Mouse (Mus musculus) midbrain, embryonic 16.5 days (tissue): ENCODE results near the gene Sh3kbp1. TPM values are rescaled to one million over a fixed set of nuclear protein-coding genes. Genes with fewer than 3 reads are reported as not detected.

Experiments used
- ATAC-seq: fragments of 200-750 bp; cut with Nextera tagmentation; 2 replicates; pipeline ENCODE4 v1.8.0; 2017; ENCODE audit warnings: moderate TSS enrichment
- H3K27ac ChIP-seq: fragments of 300-500 bp; sonication (generic); 2 replicates; pipeline ENCODE4 v1.5.1; 2014; ENCODE audit warnings: mild to moderate bottlenecking, low read length, mixed read lengths
- H3K27me3 ChIP-seq: fragments of 300-500 bp; sonication (generic); 2 replicates; pipeline ENCODE4 v1.6.1; 2014; ENCODE audit warnings: low read depth, low read length, mixed read lengths; ENCODE audit not compliant: control insufficient read depth, insufficient read depth
- H3K36me3 ChIP-seq: fragments of 300-500 bp; sonication (generic); 2 replicates; pipeline ENCODE4 v1.6.1; 2014; ENCODE audit warnings: mild to moderate bottlenecking, low read length, moderate library complexity, mixed read lengths; ENCODE audit not compliant: control insufficient read depth, insufficient read depth
- H3K4me1 ChIP-seq: fragments of 300-500 bp; sonication (generic); 2 replicates; pipeline ENCODE4 v1.6.1; 2014; ENCODE audit warnings: mild to moderate bottlenecking, low read length, mixed read lengths; ENCODE audit not compliant: control insufficient read depth, insufficient read depth
- H3K4me2 ChIP-seq: fragments of 300-500 bp; sonication (generic); 2 replicates; pipeline ENCODE4 v1.6.1; 2014; ENCODE audit warnings: mild to moderate bottlenecking, low read length, mixed read lengths
- H3K4me3 ChIP-seq: fragments of 300-500 bp; sonication (generic); 2 replicates; pipeline ENCODE4 v1.5.1; 2014; ENCODE audit warnings: low read depth, mild to moderate bottlenecking, low read length, moderate library complexity, mixed read lengths
- H3K9ac ChIP-seq: fragments of 300-500 bp; sonication (generic); 2 replicates; pipeline ENCODE4 v1.6.1; 2014; ENCODE audit warnings: low read depth, low read length, mixed read lengths
- H3K9me3 ChIP-seq: fragments of 300-500 bp; sonication (generic); replicated peaks from 2 replicates; pipeline ENCODE4 v1.6.1; 2014; ENCODE audit warnings: mild to moderate bottlenecking, low read length, mixed read lengths; ENCODE audit not compliant: control insufficient read depth, poor library complexity, severe bottlenecking
- WGBS: fragments of 180-500 bp; shearing (Covaris S2); extraction: QIAGEN DNeasy Blood & Tissue Kit; methylation state at CpG from one replicate; pipeline ENCODE4 v1.1.7; 2014; 5-methylcytosine and 5-hydroxymethylcytosine counted together
- polyA plus RNA-seq: library from polyadenylated mRNA; unstranded; fragments of >200 nt; fragmentation: Nextera tagmentation; extraction: Ambion mirVana; gene quantifications from 2 replicates; pipeline ENCODE4 v1.2.1, GENCODE M21; 2015

The Sh3kbp1 gene
- polyA plus RNA-seq, 1 experiment from 2014 or later, result 46.3 TPM

GRCm38 (mm10) chrX:159671388-159671787, 44.3 kb downstream of the Sh3kbp1 start:
- Histone ChIP-seq H3K27me3 (no peaks in the 10 kb centered on the region), H3K9me3 (no peaks in the 10 kb centered on the region), H3K4me1 (no peaks in the 10 kb centered on the region), H3K4me3 (no peak overlapping the region), H3K4me2 (no peak overlapping the region), H3K27ac (no peak overlapping the region), H3K36me3 (no peaks in the 10 kb centered on the region), H3K9ac (no peak overlapping the region)
- no peak for ATAC-seq
- WGBS, result 85% methylated on average over 7 of the region's 7 CpGs

- 46% methylated on average over 2 of the region's 2 CpGs for WGBS
- H3K9me3 ChIP-seq, result no peaks in the 10 kb centered on the region
These were observed 45.4 kb downstream of the Sh3kbp1 start for GRCm38 (mm10) chrX:159672466-159672865.

GRCm38 (mm10) chrX:159676242-159676641, 49.2 kb downstream of the Sh3kbp1 start:
- no peaks in the 10 kb centered on the region for H3K9me3 ChIP-seq
- no peak overlapping the region for H3K9ac ChIP-seq
- no peak for ATAC-seq
- H3K27ac ChIP-seq, result no peak overlapping the region
- H3K4me3 ChIP-seq, result no peak overlapping the region
- H3K36me3 ChIP-seq, result no peaks in the 10 kb centered on the region
- 29% methylated on average over 2 of the region's 2 CpGs for WGBS
- no peak overlapping the region for H3K4me2 ChIP-seq
- no peaks in the 10 kb centered on the region for H3K4me1 ChIP-seq
- no peaks in the 10 kb centered on the region for H3K27me3 ChIP-seq

More at GRCm38 (mm10) chrX:159672466-159672865, 45.4 kb downstream of the Sh3kbp1 start:
- Histone ChIP-seq H3K27me3 (no peaks in the 10 kb centered on the region), H3K4me2 (no peak overlapping the region), H3K36me3 (no peaks in the 10 kb centered on the region), H3K4me3 (no peak overlapping the region), H3K4me1 (no peaks in the 10 kb centered on the region), H3K9ac (no peak overlapping the region), H3K27ac (no peak overlapping the region)
- no peak for ATAC-seq

- Histone ChIP-seq H3K36me3 (no peaks in the 10 kb centered on the region), H3K9ac (no peak overlapping the region), H3K4me3 (no peak overlapping the region), H3K4me2 (no peak overlapping the region), H3K27ac (no peak overlapping the region), H3K9me3 (no peaks in the 10 kb centered on the region), H3K27me3 (no peaks in the 10 kb centered on the region), H3K4me1 (no peaks in the 10 kb centered on the region)
- 80% methylated on average over 4 of the region's 4 CpGs for WGBS
- ATAC-seq, result no peak
These were observed 50.7 kb downstream of the Sh3kbp1 start for GRCm38 (mm10) chrX:159677585-159678319.

GRCm38 (mm10) chrX:159678320-159678835, 51.3 kb downstream of the Sh3kbp1 start:
- Histone ChIP-seq H3K4me1 (no peaks in the 10 kb centered on the region), H3K9ac (no peak overlapping the region), H3K27ac (no peak overlapping the region), H3K9me3 (no peaks in the 10 kb centered on the region), H3K4me3 (no peak overlapping the region), H3K36me3 (no peaks in the 10 kb centered on the region), H3K27me3 (no peaks in the 10 kb centered on the region), H3K4me2 (no peak overlapping the region)
- ATAC-seq, result no peak
- 88% methylated on average over 5 of the region's 5 CpGs for WGBS

- WGBS, result 56% methylated on average over 1 of the region's 1 CpGs
- H3K9me3 ChIP-seq, result no peaks in the 10 kb centered on the region
- H3K27ac ChIP-seq, result no peak overlapping the region
- H3K9ac ChIP-seq, result no peak overlapping the region
- H3K36me3 ChIP-seq, result no peaks in the 10 kb centered on the region
- no peaks in the 10 kb centered on the region for H3K27me3 ChIP-seq
- no peak for ATAC-seq
- no peaks in the 10 kb centered on the region for H3K4me1 ChIP-seq
- no peak overlapping the region for H3K4me2 ChIP-seq
- no peak overlapping the region for H3K4me3 ChIP-seq
These were observed 58.4 kb downstream of the Sh3kbp1 start for GRCm38 (mm10) chrX:159685521-159685920.

- H3K36me3 ChIP-seq, result no peaks in the 10 kb centered on the region
- no peaks in the 10 kb centered on the region for H3K9me3 ChIP-seq
- no peak overlapping the region for H3K4me3 ChIP-seq
- H3K4me2 ChIP-seq, result no peak overlapping the region
- no peak overlapping the region for H3K9ac ChIP-seq
- no peak overlapping the region for H3K27ac ChIP-seq
- no peaks in the 10 kb centered on the region for H3K4me1 ChIP-seq
- no peak for ATAC-seq
- H3K27me3 ChIP-seq, result no peaks in the 10 kb centered on the region
- WGBS, result 81% methylated on average over 4 of the region's 4 CpGs
These were observed 59.8 kb downstream of the Sh3kbp1 start for GRCm38 (mm10) chrX:159686850-159687249.

GRCm38 (mm10) chrX:159688698-159689097, 61.6 kb downstream of the Sh3kbp1 start:
- no peaks in the 10 kb centered on the region for H3K36me3 ChIP-seq
- H3K27ac ChIP-seq, result no peak overlapping the region
- H3K4me3 ChIP-seq, result no peak overlapping the region
- H3K27me3 ChIP-seq, result no peaks in the 10 kb centered on the region
- H3K9me3 ChIP-seq, result no peaks in the 10 kb centered on the region
- no peak for ATAC-seq
- no peak overlapping the region for H3K9ac ChIP-seq
- WGBS, result 84% methylated on average over 5 of the region's 5 CpGs
- H3K4me1 ChIP-seq, result no peaks in the 10 kb centered on the region
- no peak overlapping the region for H3K4me2 ChIP-seq

GRCm38 (mm10) chrX:159689785-159690416, 62.8 kb downstream of the Sh3kbp1 start:
- WGBS, result 80% methylated on average over 10 of the region's 10 CpGs
- Histone ChIP-seq H3K4me3 (no peak overlapping the region), H3K4me1 (no peaks in the 10 kb centered on the region), H3K36me3 (no peaks in the 10 kb centered on the region), H3K4me2 (no peak overlapping the region), H3K9me3 (no peaks in the 10 kb centered on the region), H3K27ac (no peak overlapping the region), H3K27me3 (no peaks in the 10 kb centered on the region), H3K9ac (no peak overlapping the region)
- no peak for ATAC-seq
